Mouse (Mus musculus) monocyte, adult 5-6 weeks (primary cell): ENCODE data around the gene Wfdc8. TPM values are rescaled to one million over a fixed set of nuclear protein-coding genes. Genes with fewer than 3 reads are reported as not detected.

Experiments used
- ATAC-seq: fragments of 153-309, 156-312 bp; replicated peaks from 2 replicates; pipeline ENCODE4 v1.8.0; 2017; ENCODE audit warnings: mild to moderate bottlenecking; ENCODE audit not compliant: low TSS enrichment, insufficient number of reproducible peaks, severe bottlenecking, poor library complexity, low FRiP score
- total RNA-seq: library from RNA; stranded (forward); fragments of 200-1000, 200-491, 200-594 nt; gene quantifications from 3 replicates; pipeline ENCODE4 v1.2.3, GENCODE M21; 2017

Wfdc8 gene
- total RNA-seq, 1 experiment from 2014 or later = not detected

GRCm38 (mm10) chr2:164566997-164567396, 46.4 kb downstream of the Wfdc8 start:
- ATAC-seq = no peak

- no peak for ATAC-seq
These were observed 49.1 kb downstream of the Wfdc8 start for GRCm38 (mm10) chr2:164564346-164564745.

GRCm38 (mm10) chr2:164563339-164564038, 49.9 kb downstream of the Wfdc8 start:
- no peak for ATAC-seq

GRCm38 (mm10) chr2:164562391-164563188, 50.8 kb downstream of the Wfdc8 start, which contains the start of gene Wfdc2:
Gene Wfdc2, plus strand, starts transcription at chr2:164562413.
- no peak for ATAC-seq

- ATAC-seq = no peak
These were observed 53.3 kb downstream of the Wfdc8 start for GRCm38 (mm10) chr2:164560106-164560505.

- no peak for ATAC-seq
These were observed 54.3 kb downstream of the Wfdc8 start for GRCm38 (mm10) chr2:164558991-164559645.

GRCm38 (mm10) chr2:164558426-164558825, 55.0 kb downstream of the Wfdc8 start:
- no peak for ATAC-seq

GRCm38 (mm10) chr2:164551502-164551901, 61.9 kb downstream of the Wfdc8 start:
- ATAC-seq = no peak

- no peak for ATAC-seq
These were observed 62.5 kb downstream of the Wfdc8 start for GRCm38 (mm10) chr2:164550895-164551269.

- ATAC-seq = no peak
These were observed 63.2 kb downstream of the Wfdc8 start for GRCm38 (mm10) chr2:164549963-164550894.

GRCm38 (mm10) chr2:164549338-164549737, 64.1 kb downstream of the Wfdc8 start:
- ATAC-seq = no peak

Other genes with a start within 250 kb of the Wfdc8 start
- gene Slpi, start 224.5 kb downstream of the Wfdc8 start, total RNA-seq = 7.4 to 25.2 TPM (median 20.6 TPM) in 3 replicates
- not detected in 3 replicates for gene Rbpjl, start 210.5 kb downstream of the Wfdc8 start, total RNA-seq
- gene Matn4, start 208.5 kb downstream of the Wfdc8 start, total RNA-seq = not detected in 3 replicates
- gene Sdc4, start 169.7 kb downstream of the Wfdc8 start, total RNA-seq = 14.1 to 26.0 TPM (median 16.6 TPM) in 3 replicates
- gene Sys1, start 156.7 kb downstream of the Wfdc8 start, total RNA-seq = 17.0 to 30.1 TPM (median 24.9 TPM) in 3 replicates
- gene Gm20458, start 152.7 kb downstream of the Wfdc8 start, total RNA-seq = 4.9 TPM in 1 of 3 replicates, not detected in the others
- 0.68 TPM in 1 of 3 replicates, not detected in the others for gene Trp53tg5, start 139.9 kb downstream of the Wfdc8 start, total RNA-seq
- 3.1 to 12.6 TPM (median 7.4 TPM) in 3 replicates for gene Dbndd2, start 127.5 kb downstream of the Wfdc8 start, total RNA-seq
- 12.6 to 37.4 TPM (median 13.3 TPM) in 3 replicates for gene Pigt, start 116.1 kb downstream of the Wfdc8 start, total RNA-seq
- 1.4 TPM in 1 of 3 replicates, not detected in the others for gene Wfdc2, start 51.2 kb downstream of the Wfdc8 start, total RNA-seq
- gene Spint3, start 40.2 kb downstream of the Wfdc8 start, total RNA-seq = not detected in 3 replicates
- 0.87 TPM in 1 of 3 replicates, not detected in the others for gene Wfdc6a, start 28.2 kb downstream of the Wfdc8 start, total RNA-seq
- not detected in 3 replicates for gene Eppin, start 20.0 kb downstream of the Wfdc8 start, total RNA-seq
- gene Wfdc6b, start 104 bp downstream of the Wfdc8 start, total RNA-seq = not detected in 3 replicates
- gene Wfdc16, start 25.2 kb upstream of the Wfdc8 start, total RNA-seq = not detected in 3 replicates
- not detected in 3 replicates for gene Wfdc10, start 42.4 kb upstream of the Wfdc8 start, total RNA-seq
- gene Wfdc9, start 43.0 kb upstream of the Wfdc8 start, total RNA-seq = not detected in 3 replicates
- gene Wfdc11, start 60.5 kb upstream of the Wfdc8 start, total RNA-seq = not detected in 3 replicates
- gene Wfdc13, start 71.5 kb upstream of the Wfdc8 start, total RNA-seq = not detected in 3 replicates
- not detected in 3 replicates for gene Spint4, start 84.9 kb upstream of the Wfdc8 start, total RNA-seq
- gene Spint5, start 101.7 kb upstream of the Wfdc8 start, total RNA-seq = not detected in 3 replicates
- gene Wfdc3, start 132.3 kb upstream of the Wfdc8 start, total RNA-seq = not detected in 3 replicates
- 18.2 to 23.6 TPM (median 20.1 TPM) in 3 replicates for gene Dnttip1, start 132.4 kb upstream of the Wfdc8 start, total RNA-seq
- gene Ube2c, start 156.3 kb upstream of the Wfdc8 start, total RNA-seq = 2.7 to 5.1 TPM (median 3.5 TPM) in 3 replicates
- gene Tnnc2, start 166.3 kb upstream of the Wfdc8 start, total RNA-seq = not detected in 3 replicates
- 2.9 to 6.0 TPM (median 5.5 TPM) in 3 replicates for gene Snx21, start 172.2 kb upstream of the Wfdc8 start, total RNA-seq
- 31.0 to 45.3 TPM (median 42.4 TPM) in 3 replicates for gene Acot8, start 191.3 kb upstream of the Wfdc8 start, total RNA-seq
- gene Zswim3, start 191.5 kb upstream of the Wfdc8 start, total RNA-seq = 1.2 to 5.3 TPM (median 1.9 TPM) in 3 replicates
- gene Zswim1, start 209.1 kb upstream of the Wfdc8 start, total RNA-seq = 0.67 to 1.8 TPM (median 1.7 TPM) in 3 replicates
- gene Spata25, start 214.9 kb upstream of the Wfdc8 start, total RNA-seq = not detected in 3 replicates
- 283 to 459 TPM (median 330 TPM) in 3 replicates for gene Ctsa, start 219.2 kb upstream of the Wfdc8 start, total RNA-seq
- gene Neurl2, start 219.8 kb upstream of the Wfdc8 start, total RNA-seq = 0.97 to 3.0 TPM (median 2.3 TPM) in 3 replicates
- 37.3 to 58.3 TPM (median 46.8 TPM) in 3 replicates for gene Pltp, start 244.1 kb upstream of the Wfdc8 start, total RNA-seq